Mouse (Mus musculus): ENCODE data around the gene Psg19. TPM values are rescaled to one million over a fixed set of nuclear protein-coding genes. Genes with fewer than 3 reads are reported as not detected.

Gene Psg19
- total RNA-seq, 2 experiments from 2014 or later: not detected

GRCm38 (mm10) chr7:18746189-18746860, 52.0 kb downstream of the Psg19 start:
- DNase-seq (ENCODE audit: low spot score in 2 of 2): no peak

Other genes starting within 250 kb of the Psg19 start
- gene Psg27, start 231.2 kb downstream of the Psg19 start, total RNA-seq (2021): not detected
- gene Psg23, start 182.0 kb downstream of the Psg19 start, total RNA-seq (2021): not detected
- not detected for gene Psg21, start 141.8 kb downstream of the Psg19 start, total RNA-seq (2021)
- not detected for gene Psg20, start 112.3 kb downstream of the Psg19 start, total RNA-seq (2021)
- gene Psg22, start 80.4 kb downstream of the Psg19 start, total RNA-seq (2021): not detected
- gene Psg17, start 23.1 kb upstream of the Psg19 start, total RNA-seq (2021): not detected
- 1 to 10 TPM; 1.7 to 2.0 TPM for gene Mill2, start 41.4 kb upstream of the Psg19 start, total RNA-seq (2021)
- 10 to 100 TPM; 28.4 to 35.0 TPM for gene Pglyrp1, start 72.8 kb upstream of the Psg19 start, total RNA-seq (2021)
- gene Ccdc61, start 111.9 kb upstream of the Psg19 start, total RNA-seq (2021): 10 to 100 TPM; 11.0 to 12.8 TPM
- 100 to 1,000 TPM in 1 of 2 experiments, 10 to 100 TPM in 1; 93.5 to 101 TPM for gene Nova2, start 127.4 kb upstream of the Psg19 start, total RNA-seq (2021)
- 1 to 10 TPM in 1 of 2 experiments, under 1 TPM in 1; 0.48 to 1.3 TPM for gene Nanos2, start 188.9 kb upstream of the Psg19 start, total RNA-seq (2021)
- gene Mypop, start 192.7 kb upstream of the Psg19 start, total RNA-seq (2021): 10 to 100 TPM; 35.6 to 40.5 TPM
- 10 to 100 TPM; 43.7 to 44.5 TPM for gene Irf2bp1, start 205.5 kb upstream of the Psg19 start, total RNA-seq (2021)
- gene Foxa3, start 225.0 kb upstream of the Psg19 start, total RNA-seq (2021): not detected
- 100 to 1,000 TPM; 103 to 105 TPM for gene Sympk, start 225.9 kb upstream of the Psg19 start, total RNA-seq (2021)